Mouse (Mus musculus) limb, embryonic 11.5 days (tissue): ENCODE data around the gene Mab21l1. TPM values are rescaled to one million over a fixed set of nuclear protein-coding genes. Genes with fewer than 3 reads are reported as not detected.

ENCODE experiments used
- ATAC-seq: fragments of 200-750 bp; cut with Nextera tagmentation; 2 replicates; pipeline ENCODE4 v1.8.0; 2017; ENCODE audit warnings: low read depth; ENCODE audit not compliant: insufficient number of reproducible peaks, low FRiP score, low TSS enrichment
- DNase-seq: peaks from one replicate; pipeline ENCODE4 v3.0.0-alpha.2; 2015; ENCODE audit warnings: low spot score
- H3K27ac ChIP-seq: fragments of 300-500 bp; sonication (generic); replicated peaks from 2 replicates; pipeline ENCODE4 v1.5.1; 2014; ENCODE audit warnings: low read depth, mild to moderate bottlenecking, low read length
- H3K27me3 ChIP-seq: fragments of 300-500 bp; sonication (generic); 2 replicates; pipeline ENCODE4 v1.6.1; 2014; ENCODE audit warnings: mild to moderate bottlenecking, low read length, mixed read lengths; ENCODE audit not compliant: control insufficient read depth, insufficient read depth
- H3K36me3 ChIP-seq: fragments of 300-500 bp; sonication (generic); 2 replicates; pipeline ENCODE4 v1.6.1; 2014; ENCODE audit warnings: mild to moderate bottlenecking, low read length, moderate library complexity, mixed read lengths; ENCODE audit not compliant: control insufficient read depth, insufficient read depth
- H3K4me1 ChIP-seq: fragments of 300-500 bp; sonication (generic); 2 replicates; pipeline ENCODE4 v1.6.1; 2014; ENCODE audit warnings: low read length, mixed read lengths; ENCODE audit not compliant: control insufficient read depth, insufficient read depth
- H3K4me2 ChIP-seq: fragments of 300-500 bp; sonication (generic); 2 replicates; pipeline ENCODE4 v1.6.1; 2014; ENCODE audit warnings: low read depth, mild to moderate bottlenecking, moderate library complexity; ENCODE audit not compliant: severe bottlenecking
- H3K4me3 ChIP-seq: fragments of 300-500 bp; sonication (generic); 2 replicates; pipeline ENCODE4 v1.5.1; 2014; ENCODE audit warnings: low read depth, low read length
- H3K9ac ChIP-seq: fragments of 300-500 bp; sonication (generic); 2 replicates; pipeline ENCODE4 v1.6.1; 2014; ENCODE audit warnings: mild to moderate bottlenecking, low read length
- H3K9me3 ChIP-seq: fragments of 300-500 bp; sonication (generic); 2 replicates; pipeline ENCODE4 v1.6.1; 2016; ENCODE audit warnings: low read length; ENCODE audit not compliant: control insufficient read depth
- WGBS: fragments of 180-500 bp; shearing (Covaris S2); extraction: QIAGEN DNeasy Blood & Tissue Kit; methylation state at CpG from one replicate; pipeline ENCODE4 v1.1.7; 2014; 5-methylcytosine and 5-hydroxymethylcytosine counted together
- polyA plus RNA-seq: library from polyadenylated mRNA; unstranded; fragments of >200 nt; fragmentation: Nextera tagmentation; extraction: Ambion mirVana; gene quantifications from 2 replicates; pipeline ENCODE4 v1.2.1, GENCODE M21; 2014

Gene Mab21l1
- polyA plus RNA-seq, result 81.1 and 84.6 TPM in 2 replicates

DNA sequence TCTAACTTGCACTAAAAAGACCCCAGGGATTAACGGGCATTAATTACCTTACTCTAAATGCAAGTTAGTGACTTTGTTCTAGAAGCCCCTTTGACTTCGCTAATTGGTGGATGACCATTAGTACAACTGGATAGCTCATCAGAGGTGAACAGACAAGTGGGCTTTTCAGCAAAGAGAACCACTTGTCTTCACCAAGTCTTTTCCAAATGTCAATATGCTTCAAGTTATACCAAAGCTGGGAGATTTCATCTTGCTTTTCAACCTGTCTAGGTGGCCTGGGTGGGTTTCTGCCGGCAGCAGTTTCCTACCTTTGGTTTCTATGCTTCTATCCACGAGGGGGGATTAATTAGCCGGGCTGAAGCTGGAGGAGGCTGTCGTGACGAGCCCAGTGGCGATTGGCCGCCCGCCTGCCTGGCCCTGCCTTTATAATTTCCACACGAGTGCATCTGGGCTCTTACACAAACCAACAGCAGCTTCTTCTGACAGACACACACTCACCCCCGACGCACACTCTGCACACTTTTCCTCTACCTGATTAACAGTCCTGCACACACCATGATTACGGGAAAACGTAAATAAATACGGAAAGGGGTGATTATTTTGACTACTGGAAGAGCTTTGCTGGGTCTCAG lies at the start of gene Mab21l1:
Gene Mab21l1, plus strand, starts transcription at position 455 of the 632 bp plus-strand sequence.
- DNase-seq (peak; percentile 82), ATAC-seq (0 out of 2 replicates have a peak, but pooled peaks have one; percentile 32)
- Histone ChIP-seq H3K36me3 (no peaks in the 10 kb centered on the region), H3K4me1 (peaks cover 14% of the 10 kb centered on the region), H3K27me3 (peaks cover 4% of the 10 kb centered on the region; the same call in 1 of the 2 replicates), H3K4me2 (peak within 1 kb of the TSS; percentile 73), H3K4me3 (peak within 1 kb of the TSS; percentile 54), H3K9me3 (no peaks in the 10 kb centered on the region), H3K9ac (peak within 1 kb of the TSS; percentile 85), H3K27ac (peak within 1 kb of the TSS; percentile 98)
- under 1% methylated on average over 16 of the region's 16 CpGs for WGBS

DNA sequence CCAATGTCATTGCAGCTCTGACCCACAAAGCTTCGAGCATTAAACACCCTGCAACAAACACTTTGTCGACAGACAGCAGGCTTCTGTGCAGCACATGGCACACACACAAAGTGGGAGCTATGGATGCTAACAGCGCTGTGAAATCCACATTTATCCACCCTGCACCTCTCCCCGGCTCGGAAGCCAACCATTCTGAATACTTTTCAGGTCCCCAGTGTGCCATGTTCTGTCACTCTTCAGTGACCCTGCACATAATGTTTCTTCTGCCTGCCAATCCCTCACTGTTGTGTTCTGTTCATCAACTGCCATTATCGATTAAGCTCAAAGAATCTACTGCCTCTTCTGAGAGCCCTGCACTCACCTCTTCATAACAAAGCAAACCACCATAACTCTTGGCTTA lies 48.6 kb upstream of the Mab21l1 start:
- 81% methylated on average over 6 of the region's 6 CpGs for WGBS
- H3K4me1 ChIP-seq, result no peaks in the 10 kb centered on the region
- no peak overlapping the region for H3K27ac ChIP-seq
- H3K27me3 ChIP-seq, result no peaks in the 10 kb centered on the region
- no peak overlapping the region for H3K9ac ChIP-seq
- no peaks in the 10 kb centered on the region for H3K9me3 ChIP-seq
- H3K4me2 ChIP-seq, result no peak overlapping the region
- no peak for DNase-seq
- ATAC-seq, result no peak
- H3K36me3 ChIP-seq, result no peaks in the 10 kb centered on the region
- H3K4me3 ChIP-seq, result no peak overlapping the region

DNA sequence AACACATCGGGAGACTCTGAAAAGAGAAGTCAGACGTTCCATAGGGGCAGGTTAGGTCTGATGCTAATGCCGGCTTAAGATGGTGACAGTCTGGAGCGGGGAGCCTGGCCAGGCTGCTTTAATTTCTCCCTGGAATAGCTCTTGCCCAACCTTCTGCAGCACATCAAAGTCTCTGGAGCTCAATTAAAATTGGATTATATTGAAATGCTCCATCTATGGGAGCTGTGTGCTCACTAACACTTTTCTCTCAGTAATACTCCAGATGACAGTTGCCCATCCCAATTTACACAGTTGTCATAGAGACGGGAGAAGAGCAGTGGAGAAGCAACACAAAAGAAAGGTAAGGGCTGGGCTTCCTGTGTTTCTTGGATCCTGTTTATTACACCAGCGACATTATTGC lies 40.9 kb upstream of the Mab21l1 start:
- Histone ChIP-seq H3K9me3 (no peaks in the 10 kb centered on the region), H3K9ac (no peak overlapping the region), H3K36me3 (no peaks in the 10 kb centered on the region), H3K4me1 (no peaks in the 10 kb centered on the region), H3K4me3 (no peak overlapping the region), H3K4me2 (no peak overlapping the region), H3K27me3 (no peaks in the 10 kb centered on the region), H3K27ac (no peak overlapping the region)
- 64% methylated on average over 6 of the region's 6 CpGs for WGBS
- ATAC-seq, result no peak
- DNase-seq, result no peak

DNA sequence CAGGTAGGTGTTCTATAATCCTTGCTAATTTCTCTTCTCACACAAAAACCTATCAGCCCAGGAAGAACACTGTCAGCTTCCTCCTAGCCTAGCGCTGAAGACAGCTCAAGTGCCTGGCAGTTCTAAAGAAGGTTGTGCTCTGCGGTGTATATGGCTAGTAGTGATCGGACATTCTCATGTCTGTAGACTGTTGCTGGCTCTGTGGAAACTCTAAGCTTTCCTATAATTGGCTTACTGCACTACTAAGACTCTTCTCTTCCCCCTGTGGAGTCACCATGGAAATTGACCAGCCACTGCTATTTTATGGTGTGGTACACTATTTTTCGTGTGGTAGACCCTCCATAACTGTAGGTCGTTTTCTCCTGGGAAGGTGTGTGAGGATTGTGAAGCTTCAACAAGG lies 40.1 kb upstream of the Mab21l1 start:
- Histone ChIP-seq H3K36me3 (no peaks in the 10 kb centered on the region), H3K9ac (no peak overlapping the region), H3K4me3 (no peak overlapping the region), H3K4me1 (no peaks in the 10 kb centered on the region), H3K9me3 (no peaks in the 10 kb centered on the region), H3K4me2 (no peak overlapping the region), H3K27me3 (no peaks in the 10 kb centered on the region), H3K27ac (no peak overlapping the region)
- no peak for ATAC-seq
- no peak for DNase-seq
- WGBS, result 76% methylated on average over 5 of the region's 5 CpGs

DNA sequence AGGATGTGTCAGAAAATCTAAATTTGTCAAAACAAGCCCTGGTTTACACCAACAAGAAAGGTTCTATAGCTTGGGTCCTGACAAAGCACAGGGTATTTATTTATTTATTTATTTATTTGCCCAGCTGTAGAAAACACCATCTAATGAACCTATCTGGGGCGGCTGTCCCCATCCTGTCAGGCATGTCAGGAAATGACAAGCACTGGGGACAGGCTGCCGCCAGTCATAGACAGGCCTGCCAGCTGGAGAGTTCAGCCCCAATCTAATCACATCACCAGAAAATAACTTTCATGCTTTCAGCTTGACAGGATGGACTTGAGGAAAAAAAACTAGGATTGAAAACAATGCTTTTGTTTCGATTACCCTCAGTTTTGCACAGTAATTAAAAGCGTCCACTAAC lies 39.7 kb upstream of the Mab21l1 start:
- ATAC-seq (no peak), DNase-seq (no peak)
- no peaks in the 10 kb centered on the region for H3K9me3 ChIP-seq
- no peak overlapping the region for H3K9ac ChIP-seq
- WGBS, result 80% methylated on average over 4 of the region's 4 CpGs
- H3K4me2 ChIP-seq, result no peak overlapping the region
- H3K36me3 ChIP-seq, result no peaks in the 10 kb centered on the region
- no peak overlapping the region for H3K27ac ChIP-seq
- no peak overlapping the region for H3K4me3 ChIP-seq
- H3K27me3 ChIP-seq, result no peaks in the 10 kb centered on the region
- no peaks in the 10 kb centered on the region for H3K4me1 ChIP-seq

DNA sequence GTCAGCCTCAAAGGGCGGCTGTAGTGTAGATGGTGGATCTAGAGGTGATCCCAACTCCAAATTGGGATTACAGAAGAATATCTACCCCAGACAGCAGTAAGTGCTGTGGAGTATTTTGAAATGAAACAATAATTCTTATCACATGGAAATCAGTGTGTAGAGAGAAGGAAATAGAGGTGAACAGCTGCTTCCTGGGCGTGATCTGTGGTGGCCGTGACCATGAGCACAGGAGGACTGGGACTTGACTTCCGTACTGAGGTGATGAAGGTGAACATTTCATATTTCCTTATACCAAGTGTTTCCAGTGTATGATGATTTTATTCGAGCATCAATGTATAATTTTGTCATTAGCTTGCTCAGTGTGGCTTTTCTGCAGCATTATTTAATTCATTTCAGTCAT lies 38.4 kb upstream of the Mab21l1 start:
- no peak overlapping the region for H3K9ac ChIP-seq

DNA sequence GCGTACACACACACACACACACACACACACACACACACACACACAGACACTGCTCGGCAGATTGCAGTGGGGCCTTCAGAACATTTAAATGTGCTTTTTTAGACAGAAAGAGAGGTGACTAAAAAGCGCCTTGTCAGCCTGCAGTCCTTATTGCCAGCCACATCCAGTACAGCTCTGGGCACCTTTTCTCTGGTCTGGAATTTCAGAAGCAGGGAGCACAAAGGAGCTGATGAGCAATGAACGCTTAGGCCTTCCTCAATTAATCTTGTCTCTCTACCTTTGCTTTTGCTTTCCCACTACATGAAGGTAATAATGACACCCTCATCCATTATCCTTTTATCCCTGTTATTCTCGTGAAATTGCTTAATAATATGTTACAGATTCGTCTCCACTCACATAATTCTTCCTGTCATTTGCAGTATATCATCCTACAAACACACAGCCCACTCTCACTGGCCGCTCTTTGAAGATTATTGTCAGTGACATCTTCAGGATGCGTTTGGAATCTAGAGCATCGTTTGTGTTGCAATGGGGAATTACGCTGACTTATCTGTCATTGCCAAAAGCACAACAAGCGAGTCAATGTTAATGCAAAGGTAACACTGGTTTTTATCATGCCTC lies 31.8 kb upstream of the Mab21l1 start:
- Histone ChIP-seq H3K4me2 (no peak overlapping the region), H3K27me3 (no peaks in the 10 kb centered on the region), H3K27ac (no peak overlapping the region), H3K36me3 (no peaks in the 10 kb centered on the region), H3K9me3 (no peaks in the 10 kb centered on the region), H3K9ac (no peak overlapping the region), H3K4me1 (no peaks in the 10 kb centered on the region; the same call in none of the 2 replicates), H3K4me3 (no peak overlapping the region)
- ATAC-seq, result no peak
- WGBS, result 45% methylated on average over 11 of the region's 11 CpGs
- no peak for DNase-seq

More for the DNA sequence above, 38.4 kb upstream of the Mab21l1 start:
- ATAC-seq (no peak), DNase-seq (no peak)
- no peaks in the 10 kb centered on the region for H3K4me1 ChIP-seq
- no peaks in the 10 kb centered on the region for H3K9me3 ChIP-seq
- H3K27ac ChIP-seq, result no peak overlapping the region
- no peaks in the 10 kb centered on the region for H3K36me3 ChIP-seq
- H3K4me3 ChIP-seq, result no peak overlapping the region
- H3K4me2 ChIP-seq, result no peak overlapping the region
- 92% methylated on average over 5 of the region's 5 CpGs for WGBS
- no peaks in the 10 kb centered on the region for H3K27me3 ChIP-seq

DNA sequence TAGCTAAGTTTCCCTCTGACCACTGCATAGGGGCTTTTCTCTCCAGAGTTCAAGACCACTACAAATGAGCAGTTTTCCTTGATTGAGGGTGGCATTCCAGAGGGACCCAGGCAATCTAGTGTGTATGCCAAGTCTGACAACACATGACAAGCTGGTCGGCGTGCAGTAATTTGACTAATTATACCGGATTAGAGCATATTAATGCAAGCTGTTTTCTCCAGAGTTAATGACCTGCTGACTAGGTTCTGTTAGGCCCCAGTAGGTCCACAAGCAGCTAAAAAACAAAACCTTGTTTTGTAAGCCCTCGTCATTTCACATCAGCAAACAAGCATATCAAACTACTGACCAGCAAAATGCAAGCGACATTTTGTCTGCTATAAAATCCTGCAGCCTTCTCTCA lies 30.9 kb upstream of the Mab21l1 start:
- Histone ChIP-seq H3K4me1 (peaks cover 4% of the 10 kb centered on the region), H3K27me3 (no peaks in the 10 kb centered on the region), H3K4me2 (no peak overlapping the region), H3K36me3 (no peaks in the 10 kb centered on the region), H3K27ac (no peak overlapping the region), H3K9me3 (no peaks in the 10 kb centered on the region), H3K4me3 (no peak overlapping the region), H3K9ac (no peak overlapping the region)
- WGBS, result 38% methylated on average over 5 of the region's 5 CpGs
- DNase-seq, result no peak
- ATAC-seq, result no peak
